Mouse (Mus musculus) Muller cell, postnatal 12 days (primary cell): Measurements from ENCODE around the gene Ccdc126.
"Not testable (repeated sequence)": the region's sequence is repeated elsewhere in the genome, so short reads cannot be mapped to it uniquely, and the experiment has no call there.

Experiments used
- DNase-seq: peaks from one replicate; pipeline ENCODE4 v3.0.0-alpha.2; 2015; ENCODE audit errors: inconsistent ontology term

Ccdc126 gene

GRCm38 (mm10) chr6:49318966-49319594, at the start of gene Ccdc126:
Ccdc126 (plus strand) TSS chr6:49319274.
- DNase-seq = peak; percentile 99

- peak; percentile 74 for DNase-seq
Observed at GRCm38 (mm10) chr6:49269923-49270322, 49.2 kb upstream of the Ccdc126 start.

- no peak for DNase-seq
Observed at GRCm38 (mm10) chr6:49271815-49272214, 47.3 kb upstream of the Ccdc126 start.

- no peak for DNase-seq
Observed at GRCm38 (mm10) chr6:49272863-49273262, 46.2 kb upstream of the Ccdc126 start.

- peak; percentile 24 for DNase-seq
Observed at GRCm38 (mm10) chr6:49273934-49274333, 45.1 kb upstream of the Ccdc126 start.

- DNase-seq = no peak
Observed at GRCm38 (mm10) chr6:49274416-49275091, 44.5 kb upstream of the Ccdc126 start.

- DNase-seq = no peak
Observed at GRCm38 (mm10) chr6:49275296-49275695, 43.8 kb upstream of the Ccdc126 start.

GRCm38 (mm10) chr6:49280942-49281341, 38.1 kb upstream of the Ccdc126 start:
- DNase-seq = no peak

- peak; percentile 86 for DNase-seq
Observed at GRCm38 (mm10) chr6:49282122-49282521, 37.0 kb upstream of the Ccdc126 start.

- DNase-seq = no peak
Observed at GRCm38 (mm10) chr6:49298286-49298685, 20.8 kb upstream of the Ccdc126 start.

- DNase-seq = not testable (repeated sequence)
Observed at GRCm38 (mm10) chr6:49314821-49315220, 4.3 kb upstream of the Ccdc126 start.

- peak; percentile 10 for DNase-seq
Observed at GRCm38 (mm10) chr6:49319595-49320315, 681 bp downstream of the Ccdc126 start.

GRCm38 (mm10) chr6:49321341-49321740, 2.3 kb downstream of the Ccdc126 start:
- no peak for DNase-seq

GRCm38 (mm10) chr6:49322056-49322455, 3.0 kb downstream of the Ccdc126 start:
- peak; percentile 84 for DNase-seq

- DNase-seq = no peak
Observed at GRCm38 (mm10) chr6:49322986-49323385, 3.9 kb downstream of the Ccdc126 start.

GRCm38 (mm10) chr6:49324528-49324927, 5.5 kb downstream of the Ccdc126 start:
- no peak for DNase-seq

GRCm38 (mm10) chr6:49325294-49325693, 6.2 kb downstream of the Ccdc126 start:
- DNase-seq = no peak

- DNase-seq = no peak
Observed at GRCm38 (mm10) chr6:49326846-49327245, 7.8 kb downstream of the Ccdc126 start.

- DNase-seq = no peak
Observed at GRCm38 (mm10) chr6:49331369-49332059, 12.4 kb downstream of the Ccdc126 start.

- DNase-seq = no peak
Observed at GRCm38 (mm10) chr6:49332060-49332370, 12.9 kb downstream of the Ccdc126 start.

- DNase-seq = no peak
Observed at GRCm38 (mm10) chr6:49338566-49338965, 19.5 kb downstream of the Ccdc126 start.

- no peak for DNase-seq
Observed at GRCm38 (mm10) chr6:49339145-49339544, 20.1 kb downstream of the Ccdc126 start.
